Mouse (Mus musculus): ENCODE data around the gene Spock2. TPM values are rescaled to one million over a fixed set of nuclear protein-coding genes. Genes with fewer than 3 reads are reported as not detected.
A peak's percentile ranks its signal among the peaks of the same experiment; 100 is the strongest.

Spock2 gene
- polyA plus RNA-seq, 1 experiment, result 19.8 TPM

DNA sequence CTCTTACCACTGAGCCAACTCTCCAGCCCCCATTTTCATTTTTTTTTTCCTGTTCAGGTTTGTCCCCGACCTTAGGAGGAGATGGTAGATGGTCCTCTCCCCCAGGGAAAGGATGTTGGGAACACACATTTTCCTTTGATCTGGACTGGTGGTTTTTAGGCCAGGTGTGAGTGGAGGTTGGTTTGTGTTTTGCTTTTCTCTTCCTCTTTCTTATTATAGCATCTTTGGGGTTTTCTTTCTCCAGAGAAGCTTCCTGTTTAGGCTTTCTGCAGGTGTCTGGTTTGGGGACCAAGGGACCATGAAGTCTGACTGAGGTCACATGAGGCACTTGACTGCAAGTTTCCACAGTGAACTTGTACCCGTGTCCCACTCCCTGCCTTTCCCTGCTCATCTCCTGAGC is 62.3 kb downstream of the Spock2 start:
- Histone ChIP-seq H3K36me3 (ENCODE audit: control insufficient read depth, insufficient read depth, low read length) (no peaks in the 10 kb centered on the region), H3K27ac (ENCODE audit: control insufficient read depth, insufficient read depth, low read length) (peak overlapping the region; percentile 81), H3K27me3 (ENCODE audit: control insufficient read depth, insufficient read depth, low read length) (no peaks in the 10 kb centered on the region), H3K4me1 (replicated peaks; ENCODE audit: control insufficient read depth, insufficient read depth, low read length) (peaks cover 37% of the 10 kb centered on the region), H3K4me3 (ENCODE audit: control insufficient read depth, insufficient read depth, low read length) (no peak overlapping the region)
- WGBS, result 4% methylated on average over 2 of the region's 2 CpGs
- no peak for TF ChIP-seq POLR2A (IDR thresholded peaks at IDR 0.05; ENCODE audit: control insufficient read depth, extremely low read depth, insufficient read depth, low read length, poor library complexity)
- TF ChIP-seq CTCF (IDR thresholded peaks at IDR 0.05; ENCODE audit: borderline replicate concordance, control insufficient read depth, extremely low read depth, insufficient read depth, low read length, poor library complexity), result no peak
- peak; percentile 48 for DNase-seq

DNA sequence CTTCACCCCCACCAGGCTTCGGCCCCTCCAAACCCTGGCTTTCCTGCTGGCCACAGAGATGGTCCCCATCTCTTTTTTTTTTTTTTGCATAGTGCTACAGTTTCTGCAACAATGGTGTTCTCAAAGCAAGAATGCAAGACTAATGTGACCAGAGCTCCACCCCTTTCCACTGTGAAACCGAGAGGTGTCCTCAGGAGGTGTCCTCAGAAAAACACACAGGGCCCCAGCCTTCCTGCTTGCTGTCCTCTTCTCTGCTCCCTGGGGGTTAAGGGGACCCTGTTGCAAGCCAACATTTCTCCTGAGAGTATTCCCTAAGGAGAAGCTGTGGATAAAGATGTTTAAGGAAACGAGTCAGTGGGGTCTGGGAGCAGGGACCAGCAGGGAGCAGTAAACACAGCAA is 62.9 kb downstream of the Spock2 start:
- H3K36me3 ChIP-seq (ENCODE audit: control insufficient read depth, insufficient read depth, low read length), result no peaks in the 10 kb centered on the region
- 72% methylated on average over 3 of the region's 3 CpGs for WGBS
- TF ChIP-seq CTCF (IDR thresholded peaks at IDR 0.05; ENCODE audit: borderline replicate concordance, control insufficient read depth, extremely low read depth, insufficient read depth, low read length, poor library complexity) (no peak), POLR2A (IDR thresholded peaks at IDR 0.05; ENCODE audit: control insufficient read depth, extremely low read depth, insufficient read depth, low read length, poor library complexity) (no peak)
- H3K4me1 ChIP-seq (replicated peaks; ENCODE audit: control insufficient read depth, insufficient read depth, low read length), result peaks cover 32% of the 10 kb centered on the region
- no peak overlapping the region for H3K4me3 ChIP-seq (ENCODE audit: control insufficient read depth, insufficient read depth, low read length)
- H3K27me3 ChIP-seq (ENCODE audit: control insufficient read depth, insufficient read depth, low read length), result no peaks in the 10 kb centered on the region
- no peak for DNase-seq
- peak overlapping the region; percentile 81 for H3K27ac ChIP-seq (ENCODE audit: control insufficient read depth, insufficient read depth, low read length)

DNA sequence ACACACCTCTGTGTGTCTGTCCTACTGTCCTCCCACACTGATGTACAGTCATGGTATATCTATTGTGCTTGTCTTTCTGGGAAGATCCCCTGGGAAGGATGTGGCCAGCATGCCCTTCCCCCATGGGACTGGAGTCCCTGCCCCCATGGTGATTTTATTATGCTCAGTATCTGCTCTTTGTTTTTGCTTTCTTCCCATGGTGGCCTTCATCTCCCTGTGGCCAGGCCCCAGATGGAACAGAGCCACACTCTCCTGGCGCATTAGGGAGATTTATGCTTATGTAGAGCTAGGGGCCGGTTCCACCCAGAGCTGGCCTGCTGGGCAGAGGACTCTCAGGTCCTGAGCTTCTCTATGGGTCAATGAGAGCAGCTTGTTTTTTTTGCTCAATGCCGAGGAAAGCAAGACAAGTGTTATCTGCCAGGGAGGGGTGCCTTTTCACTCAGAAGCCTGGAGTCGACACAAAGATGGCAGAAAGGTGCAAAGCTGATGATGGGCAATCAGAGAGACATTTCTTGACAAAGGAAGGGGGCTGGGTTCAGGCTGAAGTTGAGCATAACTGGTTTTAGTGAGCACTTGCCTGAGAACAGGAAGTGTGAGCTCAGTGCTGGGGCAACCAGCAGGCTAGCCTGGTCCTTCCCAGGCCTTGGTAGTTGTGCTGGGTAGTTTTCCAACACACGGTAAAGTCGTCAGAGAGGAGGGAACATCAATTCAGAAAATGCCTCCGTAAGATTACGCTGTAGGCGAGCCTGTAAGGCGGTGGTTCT is 64.5 kb downstream of the Spock2 start:
- no peak for DNase-seq
- H3K27ac ChIP-seq (ENCODE audit: control insufficient read depth, insufficient read depth, low read length), result no peak overlapping the region
- peaks cover 32% of the 10 kb centered on the region for H3K4me1 ChIP-seq (replicated peaks; ENCODE audit: control insufficient read depth, insufficient read depth, low read length)
- no peaks in the 10 kb centered on the region for H3K36me3 ChIP-seq (ENCODE audit: control insufficient read depth, insufficient read depth, low read length)
- no peak for TF ChIP-seq POLR2A (IDR thresholded peaks at IDR 0.05; ENCODE audit: control insufficient read depth, extremely low read depth, insufficient read depth, low read length, poor library complexity)
- no peak for TF ChIP-seq CTCF (IDR thresholded peaks at IDR 0.05; ENCODE audit: borderline replicate concordance, control insufficient read depth, extremely low read depth, insufficient read depth, low read length, poor library complexity)
- H3K4me3 ChIP-seq (ENCODE audit: control insufficient read depth, insufficient read depth, low read length), result no peak overlapping the region
- WGBS, result 84% methylated on average over 10 of the region's 10 CpGs
- H3K27me3 ChIP-seq (ENCODE audit: control insufficient read depth, insufficient read depth, low read length), result no peaks in the 10 kb centered on the region

DNA sequence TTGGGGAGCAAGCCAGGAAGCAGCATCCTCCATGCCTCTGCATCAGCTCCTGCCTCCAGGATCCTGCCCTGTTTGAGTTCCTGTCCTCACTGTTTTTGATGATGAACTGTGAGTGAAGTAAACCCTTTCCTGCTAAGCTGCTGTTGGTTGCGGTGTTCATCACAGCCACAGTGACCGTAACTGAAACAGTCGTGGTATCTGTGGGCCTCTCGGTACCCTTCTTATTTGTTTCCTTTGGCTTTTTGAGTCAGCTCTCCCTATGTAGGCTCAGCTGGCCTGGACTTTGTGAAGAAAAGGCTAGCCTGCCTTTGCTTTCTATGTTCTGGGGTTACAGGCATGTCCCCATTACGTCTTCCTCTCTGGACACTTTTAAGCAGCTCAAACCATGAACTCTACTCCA is 65.3 kb downstream of the Spock2 start:
- 56% methylated on average over 5 of the region's 5 CpGs for WGBS
- Histone ChIP-seq H3K4me3 (ENCODE audit: control insufficient read depth, insufficient read depth, low read length) (no peak overlapping the region), H3K36me3 (ENCODE audit: control insufficient read depth, insufficient read depth, low read length) (no peaks in the 10 kb centered on the region), H3K27ac (ENCODE audit: control insufficient read depth, insufficient read depth, low read length) (no peak overlapping the region), H3K4me1 (replicated peaks; ENCODE audit: control insufficient read depth, insufficient read depth, low read length) (peaks cover 35% of the 10 kb centered on the region), H3K27me3 (ENCODE audit: control insufficient read depth, insufficient read depth, low read length) (no peaks in the 10 kb centered on the region)
- TF ChIP-seq CTCF (IDR thresholded peaks at IDR 0.05; ENCODE audit: borderline replicate concordance, control insufficient read depth, extremely low read depth, insufficient read depth, low read length, poor library complexity) (no peak), POLR2A (IDR thresholded peaks at IDR 0.05; ENCODE audit: control insufficient read depth, extremely low read depth, insufficient read depth, low read length, poor library complexity) (no peak)
- no peak for DNase-seq

DNA sequence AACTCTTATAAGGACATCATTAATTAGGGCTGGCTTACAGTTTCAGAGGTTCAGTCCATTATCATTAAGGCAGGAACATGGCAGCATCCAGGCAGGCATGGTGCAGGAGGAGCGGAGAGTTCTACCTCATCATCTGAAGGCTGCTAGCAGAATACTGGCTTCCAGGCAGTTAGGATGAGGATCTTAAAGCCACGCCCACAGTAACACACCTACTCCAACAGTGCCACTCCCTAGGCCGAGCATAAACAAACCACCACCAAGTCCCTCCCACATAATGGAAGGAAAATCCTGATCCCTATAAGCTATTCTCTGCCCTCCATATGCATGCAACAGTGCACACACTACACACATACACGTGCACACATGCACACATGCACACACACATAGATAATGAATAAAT is 66.3 kb downstream of the Spock2 start:
- peaks cover 35% of the 10 kb centered on the region for H3K4me1 ChIP-seq (replicated peaks; ENCODE audit: control insufficient read depth, insufficient read depth, low read length)
- WGBS, result 97% methylated on average over 4 of the region's 4 CpGs
- H3K4me3 ChIP-seq (ENCODE audit: control insufficient read depth, insufficient read depth, low read length), result no peak overlapping the region
- no peak for TF ChIP-seq CTCF (IDR thresholded peaks at IDR 0.05; ENCODE audit: borderline replicate concordance, control insufficient read depth, extremely low read depth, insufficient read depth, low read length, poor library complexity)
- TF ChIP-seq POLR2A (IDR thresholded peaks at IDR 0.05; ENCODE audit: control insufficient read depth, extremely low read depth, insufficient read depth, low read length, poor library complexity), result no peak
- no peaks in the 10 kb centered on the region for H3K36me3 ChIP-seq (ENCODE audit: control insufficient read depth, insufficient read depth, low read length)
- no peaks in the 10 kb centered on the region for H3K27me3 ChIP-seq (ENCODE audit: control insufficient read depth, insufficient read depth, low read length)
- no peak overlapping the region for H3K27ac ChIP-seq (ENCODE audit: control insufficient read depth, insufficient read depth, low read length)
- DNase-seq, result no peak

DNA sequence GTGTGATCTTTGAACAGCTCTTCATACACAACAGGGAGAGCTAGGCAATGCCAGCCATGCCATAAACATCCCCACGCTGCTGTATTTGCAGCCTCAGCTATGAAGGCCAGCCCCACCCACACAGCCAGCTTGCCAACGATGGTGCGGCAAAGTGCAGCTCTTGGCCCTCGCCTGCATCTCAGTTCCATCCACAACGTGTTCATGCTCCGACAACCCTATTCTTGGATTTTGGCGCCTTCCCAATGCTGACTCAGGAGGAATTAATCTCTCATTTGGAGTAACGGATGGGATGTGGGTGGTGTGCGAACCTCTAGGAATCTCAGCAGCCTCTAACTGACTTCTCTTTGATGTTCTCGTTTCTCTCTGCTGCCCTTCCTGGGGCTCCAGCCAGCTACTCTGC is 67.0 kb downstream of the Spock2 start:
- Histone ChIP-seq H3K27ac (ENCODE audit: control insufficient read depth, insufficient read depth, low read length) (no peak overlapping the region), H3K36me3 (ENCODE audit: control insufficient read depth, insufficient read depth, low read length) (no peaks in the 10 kb centered on the region), H3K4me1 (replicated peaks; ENCODE audit: control insufficient read depth, insufficient read depth, low read length) (peaks cover 35% of the 10 kb centered on the region), H3K4me3 (ENCODE audit: control insufficient read depth, insufficient read depth, low read length) (no peak overlapping the region), H3K27me3 (ENCODE audit: control insufficient read depth, insufficient read depth, low read length) (no peaks in the 10 kb centered on the region)
- no peak for DNase-seq
- 89% methylated on average over 10 of the region's 10 CpGs for WGBS
- no peak for TF ChIP-seq POLR2A (IDR thresholded peaks at IDR 0.05; ENCODE audit: control insufficient read depth, extremely low read depth, insufficient read depth, low read length, poor library complexity)
- no peak for TF ChIP-seq CTCF (IDR thresholded peaks at IDR 0.05; ENCODE audit: borderline replicate concordance, control insufficient read depth, extremely low read depth, insufficient read depth, low read length, poor library complexity)
